Mouse (Mus musculus) CH12.LX (cell line): Measurements from ENCODE around the gene Akr1b3.
"Not testable (repeated sequence)": the region's sequence is repeated elsewhere in the genome, so short reads cannot be mapped to it uniquely, and the experiment has no call there.

Experiments used
- CHD1 ChIP-seq: IDR thresholded peaks from 2 replicates; pipeline ENCODE4 v1.6.1; 2012; ENCODE audit warnings: low read depth, low read length, improper control_type of control experiment, inconsistent platforms
- CTCF ChIP-seq, 2 experiments: IDR thresholded peaks in 1 of 2; conservative IDR thresholded peaks in 1 of 2; 2 replicates each; pipeline ENCODE4 v1.5.1; 2011 to 2012; ENCODE audit warnings: low read depth in 2 of 2, low read length in 2 of 2, improper control_type of control experiment in 1 of 2, inconsistent platforms in 1 of 2, mild to moderate bottlenecking in 1 of 2, moderate library complexity in 1 of 2
- JUN ChIP-seq: IDR thresholded peaks from 2 replicates; pipeline ENCODE4 v1.6.1; 2011; ENCODE audit warnings: low read depth, mild to moderate bottlenecking, low read length, improper control_type of control experiment, moderate library complexity; ENCODE audit not compliant: insufficient read depth
- JUND ChIP-seq: conservative IDR thresholded peaks from 2 replicates; pipeline ENCODE4 v1.6.1; 2011; ENCODE audit warnings: low read depth, low read length, improper control_type of control experiment
- MEF2A ChIP-seq: IDR thresholded peaks from 2 replicates; pipeline ENCODE4 v1.6.1; 2014; ENCODE audit warnings: low read depth, mild to moderate bottlenecking, inconsistent platforms, low read length, improper control_type of control experiment, borderline replicate concordance
- POLR2A ChIP-seq: IDR thresholded peaks from 2 replicates; pipeline ENCODE4 v1.6.1; 2011; ENCODE audit warnings: low read depth, mild to moderate bottlenecking, improper control_type of control experiment, low read length
- POLR2AphosphoS2 ChIP-seq: IDR thresholded peaks from 2 replicates; pipeline ENCODE4 v1.6.1; 2011; ENCODE audit warnings: low read depth, low read length, improper control_type of control experiment

GRCm38 (mm10) chr6:34351481-34351880 lies 34.2 kb upstream of the Akr1b3 start:
- TF ChIP-seq MEF2A; JUN; JUND; POLR2AphosphoS2; POLR2A; CHD1; CTCF (conservative IDR thresholded peaks at IDR 0.05 in 1 of 2, IDR thresholded peaks at IDR 0.05 in 1 of 2; ENCODE audit: low read depth in 2 of 2, low read length in 2 of 2): not testable (repeated sequence)
